Mouse (Mus musculus) myocyte (in vitro differentiated cells): ENCODE data around the gene Dhrs9. TPM values are rescaled to one million over a fixed set of nuclear protein-coding genes. Genes with fewer than 3 reads are reported as not detected.

Source experiments
- H3K27me3 ChIP-seq: one replicate; pipeline ENCODE4 v1.6.1; 2011; ENCODE audit not compliant: control insufficient read depth, insufficient read depth, insufficient read length
- H3K36me3 ChIP-seq: one replicate; pipeline ENCODE4 v1.6.1; 2011; ENCODE audit not compliant: control insufficient read depth, insufficient read depth
- H3K4me2 ChIP-seq: one replicate; pipeline ENCODE4 v1.6.1; 2011; ENCODE audit warnings: low read depth, control low read depth
- H3K4me3 ChIP-seq: one replicate; pipeline ENCODE4 v1.5.1; 2011; ENCODE audit warnings: mild to moderate bottlenecking, control low read depth, moderate library complexity
- H3K79me2 ChIP-seq: one replicate; pipeline ENCODE4 v1.6.1; 2011; ENCODE audit not compliant: control insufficient read depth, insufficient read depth
- H3ac ChIP-seq: one replicate; pipeline ENCODE4 v1.6.1; 2011; ENCODE audit not compliant: control insufficient read depth, insufficient read length
- CEBPB ChIP-seq: IDR thresholded peaks from 2 replicates; pipeline ENCODE4 v1.6.1; 2011; ENCODE audit warnings: mild to moderate bottlenecking, moderate library complexity; ENCODE audit not compliant: poor library complexity, insufficient read depth, severe bottlenecking
- E2F4 ChIP-seq: IDR thresholded peaks from one replicate; pipeline ENCODE4 v1.6.1; 2011; ENCODE audit warnings: mild to moderate bottlenecking, control low read depth, moderate library complexity; ENCODE audit not compliant: insufficient read depth
- MAX ChIP-seq: IDR thresholded peaks from one replicate; pipeline ENCODE4 v1.6.1; 2011; ENCODE audit warnings: low read depth, mild to moderate bottlenecking, control low read depth
- MYOD1 ChIP-seq, 3 experiments: IDR thresholded peaks; one replicate each; pipeline ENCODE4 v1.6.1; 2011; ENCODE audit warnings: control low read depth in 2 of 3, low read depth in 2 of 3, mild to moderate bottlenecking in 2 of 3, moderate library complexity in 1 of 3; ENCODE audit not compliant: insufficient read length in 2 of 3, control insufficient read depth in 1 of 3
- MYOG ChIP-seq, 3 experiments: IDR thresholded peaks; one replicate each; pipeline ENCODE4 v1.6.1; 2011; ENCODE audit warnings: control low read depth in 2 of 3, low read depth in 2 of 3, mild to moderate bottlenecking in 2 of 3; ENCODE audit not compliant: insufficient read length in 2 of 3, control insufficient read depth in 1 of 3, insufficient read depth in 1 of 3
- POLR2A ChIP-seq: IDR thresholded peaks from one replicate; pipeline ENCODE4 v1.6.1; 2011; ENCODE audit warnings: low read depth, mild to moderate bottlenecking, control low read depth, moderate library complexity; ENCODE audit not compliant: insufficient read length
- POLR2AphosphoS2 ChIP-seq: IDR thresholded peaks from one replicate; pipeline ENCODE4 v1.6.1; 2011; ENCODE audit warnings: low read depth, control low read depth; ENCODE audit not compliant: insufficient read length
- REST ChIP-seq: IDR thresholded peaks from one replicate; pipeline ENCODE4 v1.6.1; 2011; ENCODE audit warnings: mild to moderate bottlenecking, control low read depth, moderate library complexity; ENCODE audit not compliant: insufficient read depth, insufficient read length
- SRF ChIP-seq: IDR thresholded peaks from one replicate; pipeline ENCODE4 v1.6.1; 2011; ENCODE audit warnings: low read depth; ENCODE audit not compliant: control insufficient read depth, insufficient read length
- TCF12 ChIP-seq: IDR thresholded peaks from one replicate; pipeline ENCODE4 v1.6.1; 2011; ENCODE audit warnings: mild to moderate bottlenecking, control low read depth; ENCODE audit not compliant: poor library complexity, insufficient read depth, severe bottlenecking
- TCF3 ChIP-seq: IDR thresholded peaks from one replicate; pipeline ENCODE4 v1.6.1; 2011; ENCODE audit warnings: low read depth, control low read depth; ENCODE audit not compliant: insufficient read length
- USF1 ChIP-seq: IDR thresholded peaks from one replicate; pipeline ENCODE4 v1.6.1; 2011; ENCODE audit warnings: low read depth, mild to moderate bottlenecking, control low read depth, moderate library complexity
- polyA plus RNA-seq: library from polyadenylated mRNA; unstranded; fragments of >200 nt; fragmentation: generic; extraction: Trizol; gene quantifications from one replicate; pipeline ENCODE4 v1.2.1, GENCODE M21; 2012; ENCODE audit warnings: missing spikeins

Gene Dhrs9
- polyA plus RNA-seq, 1 experiment = 3.3 TPM

GRCm38 (mm10) chr2:69386118-69386871 is 6.0 kb downstream of the Dhrs9 start:
- Histone ChIP-seq H3K4me3 (no peak overlapping the region), H3K27me3 (no peaks in the 10 kb centered on the region), H3ac (no peak overlapping the region), H3K36me3 (no peaks in the 10 kb centered on the region), H3K79me2 (no peaks in the 10 kb centered on the region), H3K4me2 (no peak overlapping the region)
- TF ChIP-seq USF1 = no peak
- no peak for TF ChIP-seq TCF3
- no peak for TF ChIP-seq REST
- TF ChIP-seq CEBPB = no peak
- no peak for TF ChIP-seq POLR2AphosphoS2
- no peak for TF ChIP-seq MAX
- no peak for TF ChIP-seq TCF12
- TF ChIP-seq SRF = no peak
- TF ChIP-seq MYOD1 (IDR thresholded peaks at IDR 0.05; ENCODE audit: control insufficient read depth in 1 of 3, insufficient read length in 2 of 3, low read depth in 2 of 3) = no peak
- TF ChIP-seq POLR2A = no peak
- TF ChIP-seq E2F4 = no peak

GRCm38 (mm10) chr2:69393947-69394346 is 13.7 kb downstream of the Dhrs9 start:
- Histone ChIP-seq H3K4me2 (no peak overlapping the region), H3K27me3 (no peaks in the 10 kb centered on the region), H3K4me3 (no peak overlapping the region), H3ac (no peak overlapping the region), H3K79me2 (no peaks in the 10 kb centered on the region), H3K36me3 (peaks cover 4% of the 10 kb centered on the region)
- TF ChIP-seq MYOG (IDR thresholded peaks at IDR 0.05; ENCODE audit: control insufficient read depth in 1 of 3, insufficient read depth in 1 of 3, insufficient read length in 2 of 3, low read depth in 2 of 3) (no peak), TCF3 (no peak), MYOD1 (IDR thresholded peaks at IDR 0.05; ENCODE audit: control insufficient read depth in 1 of 3, insufficient read length in 2 of 3, low read depth in 2 of 3) (no peak), REST (no peak), CEBPB (no peak), SRF (no peak), E2F4 (no peak)

- Histone ChIP-seq H3K4me3 (no peak overlapping the region), H3K36me3 (peaks cover 4% of the 10 kb centered on the region), H3ac (no peak overlapping the region), H3K4me2 (no peak overlapping the region), H3K79me2 (no peaks in the 10 kb centered on the region), H3K27me3 (no peaks in the 10 kb centered on the region)
- no peak for TF ChIP-seq POLR2AphosphoS2
Observed at GRCm38 (mm10) chr2:69395597-69396248, 15.5 kb downstream of the Dhrs9 start.

GRCm38 (mm10) chr2:69396760-69397435 is 16.7 kb downstream of the Dhrs9 start:
- Histone ChIP-seq H3K27me3 (no peaks in the 10 kb centered on the region), H3K36me3 (peaks cover 4% of the 10 kb centered on the region), H3K4me2 (no peak overlapping the region), H3K4me3 (no peak overlapping the region), H3ac (no peak overlapping the region), H3K79me2 (no peaks in the 10 kb centered on the region)
- TF ChIP-seq E2F4 (no peak), TCF12 (no peak), TCF3 (no peak), CEBPB (no peak), REST (no peak), MAX (no peak), POLR2A (no peak), USF1 (no peak), MYOG (IDR thresholded peaks at IDR 0.05; ENCODE audit: control insufficient read depth in 1 of 3, insufficient read depth in 1 of 3, insufficient read length in 2 of 3, low read depth in 2 of 3) (no peak)
